Mouse (Mus musculus): ENCODE measurements around the gene Prss2.
"Not testable (repeated sequence)": the region's sequence is repeated elsewhere in the genome, so short reads cannot be mapped to it uniquely, and the experiment has no call there.

Prss2 gene

GRCm38 (mm10) chr6:41556389-41556788 lies 34.8 kb downstream of the Prss2 start:
- no peak for DNase-seq

GRCm38 (mm10) chr6:41557468-41557867 lies 35.9 kb downstream of the Prss2 start:
- no peak for DNase-seq

DNA sequence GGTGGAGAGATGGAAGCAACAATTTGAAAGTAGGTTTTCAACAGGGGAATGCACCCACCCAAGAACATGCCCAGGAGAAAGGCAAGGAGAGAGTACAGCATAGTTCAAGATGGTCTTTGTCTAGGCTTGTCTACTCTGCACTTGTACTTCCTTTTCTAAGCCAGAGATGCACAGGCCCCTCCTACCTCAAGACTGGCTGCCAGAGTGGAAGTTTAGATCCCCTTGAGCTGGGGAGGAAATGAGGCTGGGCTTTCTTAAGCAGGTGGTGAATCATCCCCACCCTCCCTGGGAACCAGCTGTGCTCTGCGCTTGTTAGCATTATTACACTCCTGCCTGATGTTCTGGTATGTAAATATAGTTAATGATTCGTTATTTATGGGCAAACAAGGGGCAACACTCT lies 36.7 kb downstream of the Prss2 start:
- DNase-seq, result no peak

GRCm38 (mm10) chr6:41559331-41559730 lies 37.7 kb downstream of the Prss2 start:
- DNase-seq, result no peak

- DNase-seq, result no peak
Measured at GRCm38 (mm10) chr6:41560273-41560672, 38.7 kb downstream of the Prss2 start.

GRCm38 (mm10) chr6:41562598-41562997 lies 41.0 kb downstream of the Prss2 start:
- DNase-seq, result no peak

DNA sequence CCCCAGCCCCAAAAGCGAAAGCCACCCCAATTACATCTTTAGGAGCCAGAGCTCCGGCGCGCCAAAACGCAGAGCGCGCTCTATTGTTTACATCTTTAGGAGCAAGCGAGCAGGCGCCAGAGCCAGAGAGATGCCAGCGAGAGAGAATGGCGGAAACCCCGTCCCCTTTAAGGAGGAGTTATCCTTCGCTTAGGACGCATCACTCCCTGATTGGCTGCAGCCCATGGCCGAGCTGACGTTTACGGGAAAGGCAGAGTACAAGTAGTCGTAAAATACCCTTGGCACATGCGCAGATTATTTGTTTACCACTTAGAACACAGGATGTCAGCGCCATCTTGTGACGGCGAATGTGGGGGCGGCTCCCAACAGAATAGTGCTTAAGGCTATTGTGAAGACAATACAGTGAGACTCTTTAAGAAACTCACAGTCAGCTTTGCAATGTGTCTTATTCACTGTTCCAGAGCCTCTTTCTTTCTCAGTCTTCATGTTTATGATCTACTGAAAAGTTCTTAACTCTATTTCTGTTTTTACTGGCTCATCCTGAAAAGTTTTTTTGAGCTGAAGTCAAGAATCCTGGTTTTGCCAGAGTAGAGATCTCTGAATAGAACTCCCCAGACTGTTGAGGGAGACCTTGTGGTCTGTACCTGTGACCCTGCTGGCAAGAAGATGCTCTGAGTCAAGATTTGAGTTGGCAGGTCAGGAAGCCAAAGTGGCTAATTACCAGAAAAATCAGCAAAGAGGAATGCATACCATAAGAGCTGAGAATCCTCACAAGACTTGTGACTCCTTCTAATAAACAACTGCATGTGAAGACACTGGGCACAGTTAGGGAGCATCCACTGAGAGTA lies 41.7 kb downstream of the Prss2 start:
- not testable (repeated sequence) for DNase-seq

GRCm38 (mm10) chr6:41565261-41565660 lies 43.7 kb downstream of the Prss2 start:
- DNase-seq, result no peak

DNA sequence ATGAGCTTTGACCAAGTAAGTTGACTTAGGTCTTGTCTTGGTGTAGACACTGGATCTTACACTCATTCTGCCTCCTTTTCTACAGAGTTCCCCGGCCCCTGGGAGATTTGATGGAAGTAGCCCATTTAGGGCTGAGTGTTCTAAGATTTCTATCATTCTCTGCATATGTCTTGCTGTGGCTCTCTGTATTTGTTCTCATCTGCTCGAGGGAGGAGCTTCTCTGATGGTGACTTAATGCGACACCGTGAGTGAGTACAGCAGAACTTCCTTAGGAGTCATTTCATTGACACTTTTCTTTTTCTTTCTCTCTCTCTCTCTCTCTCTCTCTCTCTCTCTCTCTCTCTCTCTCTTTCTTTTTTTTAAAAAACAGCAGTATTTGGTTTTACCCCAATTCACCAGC lies 45.4 kb downstream of the Prss2 start:
- DNase-seq, result no peak

- DNase-seq, result no peak
Measured at GRCm38 (mm10) chr6:41569078-41569477, 47.5 kb downstream of the Prss2 start.

Data from cerebellum, postnatal 10 days (tissue).